Mouse (Mus musculus) forebrain, embryonic 14.5 days (tissue): Measurements from ENCODE around the gene Tdrd3. TPM values are rescaled to one million over a fixed set of nuclear protein-coding genes. Genes with fewer than 3 reads are reported as not detected.

Experiments
- ATAC-seq: fragments of 200-750 bp; cut with Nextera tagmentation; 2 replicates; pipeline ENCODE4 v1.8.0; 2017; ENCODE audit warnings: mild to moderate bottlenecking, moderate library complexity
- DNase-seq: peaks from one replicate; pipeline ENCODE4 v3.0.0-alpha.2; 2015; ENCODE audit warnings: low spot score
- H3K27ac ChIP-seq: fragments of 300-500 bp; sonication (generic); 2 replicates; pipeline ENCODE4 v1.5.1; 2014; ENCODE audit warnings: low read depth, mild to moderate bottlenecking, control low read depth, low read length, moderate library complexity
- H3K27me3 ChIP-seq: fragments of 300-500 bp; sonication (generic); replicated peaks from 2 replicates; pipeline ENCODE4 v1.6.1; 2014; ENCODE audit warnings: low read length, control low read depth, mixed read lengths; ENCODE audit not compliant: control insufficient read depth, insufficient read depth
- H3K36me3 ChIP-seq: fragments of 300-500 bp; sonication (generic); 2 replicates; pipeline ENCODE4 v1.6.1; 2014; ENCODE audit warnings: low read length, control low read depth; ENCODE audit not compliant: control insufficient read depth, insufficient read depth
- H3K4me1 ChIP-seq: fragments of 300-500 bp; sonication (generic); 2 replicates; pipeline ENCODE4 v1.6.1; 2014; ENCODE audit warnings: antibody characterized with exemption, low read length, control low read depth; ENCODE audit not compliant: control insufficient read depth, insufficient read depth
- H3K4me2 ChIP-seq: fragments of 300-500 bp; sonication (generic); 2 replicates; pipeline ENCODE4 v1.6.1; 2014; ENCODE audit warnings: mild to moderate bottlenecking, control low read depth, low read length
- H3K4me3 ChIP-seq: fragments of 300-500 bp; sonication (generic); 2 replicates; pipeline ENCODE4 v1.5.1; 2014; ENCODE audit warnings: low read depth, low read length, control low read depth
- H3K9ac ChIP-seq: fragments of 300-500 bp; sonication (generic); 2 replicates; pipeline ENCODE4 v1.6.1; 2014; ENCODE audit warnings: mild to moderate bottlenecking, low read length, control low read depth, moderate library complexity
- H3K9me3 ChIP-seq: fragments of 300-500 bp; sonication (generic); replicated peaks from 2 replicates; pipeline ENCODE4 v1.6.1; 2016; ENCODE audit warnings: low read length, control low read depth, mixed read lengths; ENCODE audit not compliant: control insufficient read depth
- WGBS: fragments of 180-500 bp; shearing (Covaris S2); extraction: QIAGEN DNeasy Blood & Tissue Kit; methylation state at CpG from one replicate; pipeline ENCODE4 v1.1.7; 2014; 5-methylcytosine and 5-hydroxymethylcytosine counted together
- polyA plus RNA-seq: library from polyadenylated mRNA; unstranded; fragments of >200 nt; fragmentation: Nextera tagmentation; extraction: Ambion mirVana; gene quantifications from 2 replicates; pipeline ENCODE4 v1.2.1, GENCODE M21; 2014

Tdrd3 gene
- polyA plus RNA-seq, 1 experiment from 2014 or later: 56.8 TPM

- H3K9ac ChIP-seq: no peak overlapping the region
- no peaks in the 10 kb centered on the region for H3K9me3 ChIP-seq
- DNase-seq (no peak), ATAC-seq (no peak)
- peaks cover 8% of the 10 kb centered on the region; the same call in 1 of the 2 replicates for H3K36me3 ChIP-seq
- H3K4me1 ChIP-seq: 0 out of 2 replicates have a peak, but pooled peaks cover 3% of the 10 kb centered on the region
- 39% methylated on average over 4 of the region's 4 CpGs for WGBS
- no peak overlapping the region for H3K4me2 ChIP-seq
- H3K4me3 ChIP-seq: no peak overlapping the region
- no peaks in the 10 kb centered on the region for H3K27me3 ChIP-seq
- H3K27ac ChIP-seq: no peak overlapping the region
Measured at GRCm38 (mm10) chr14:87517381-87517780, 100.9 kb downstream of the Tdrd3 start.

DNA sequence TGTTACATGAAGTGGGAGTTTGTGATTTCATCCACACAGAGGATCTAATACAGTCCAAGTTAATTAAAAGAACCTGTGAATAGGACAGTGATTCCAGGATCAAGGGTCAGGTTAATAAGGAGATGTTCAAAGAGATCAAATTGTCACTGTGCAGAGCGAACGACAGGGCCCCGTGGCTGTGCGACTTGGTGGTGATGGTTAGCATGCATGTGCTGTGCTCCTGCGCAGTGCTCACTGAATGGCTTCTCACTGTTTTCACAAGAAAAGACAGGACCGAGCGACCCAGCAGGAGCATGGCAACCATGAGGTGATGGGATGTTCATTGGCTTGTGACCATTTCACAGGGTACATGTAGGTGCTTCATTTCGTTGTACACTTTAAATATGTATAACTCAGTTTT, 115.4 kb downstream of the Tdrd3 start:
- Histone ChIP-seq H3K27me3 (no peaks in the 10 kb centered on the region), H3K9me3 (no peaks in the 10 kb centered on the region), H3K4me2 (no peak overlapping the region), H3K9ac (no peak overlapping the region), H3K4me3 (no peak overlapping the region), H3K36me3 (no peaks in the 10 kb centered on the region), H3K27ac (no peak overlapping the region), H3K4me1 (no peaks in the 10 kb centered on the region)
- no peak for ATAC-seq
- WGBS: 84% methylated on average over 8 of the region's 8 CpGs
- DNase-seq: no peak

DNA sequence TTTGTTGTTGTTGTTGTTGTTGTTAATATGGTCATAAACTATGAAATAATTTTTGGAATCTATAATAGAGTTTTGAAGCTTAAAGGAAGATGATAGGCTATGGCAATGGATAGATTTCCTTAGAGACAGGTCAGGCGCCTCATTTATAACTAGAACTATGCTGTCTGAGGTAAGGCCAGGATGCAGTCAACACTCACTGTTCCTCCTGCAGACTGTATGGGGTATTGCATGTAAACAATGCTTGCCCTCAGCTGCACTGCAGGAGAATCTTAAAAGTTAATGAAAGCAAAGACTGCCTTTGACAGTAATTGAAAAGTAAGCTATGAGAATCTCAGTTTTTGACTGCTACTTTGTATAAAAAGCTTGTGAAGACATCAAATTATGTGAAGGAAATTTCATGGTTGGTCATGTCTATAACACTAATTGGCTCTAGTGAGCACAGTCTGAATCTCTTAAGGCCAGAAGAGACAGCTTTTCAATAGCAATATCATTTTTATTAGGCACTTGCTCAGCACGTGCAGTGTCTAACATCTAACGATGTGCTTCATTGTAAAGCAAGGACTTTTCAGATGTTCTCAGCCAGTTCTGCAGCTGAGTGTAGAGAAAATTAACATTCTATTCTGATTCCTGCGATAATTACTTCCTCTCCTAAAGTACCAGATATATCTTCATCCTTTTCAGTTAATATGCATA, 120.8 kb downstream of the Tdrd3 start:
- H3K9me3 ChIP-seq: no peaks in the 10 kb centered on the region

GRCm38 (mm10) chr14:87549986-87550385, 133.5 kb downstream of the Tdrd3 start:
- no peaks in the 10 kb centered on the region for H3K27me3 ChIP-seq
- no peaks in the 10 kb centered on the region for H3K4me1 ChIP-seq
- DNase-seq (no peak), ATAC-seq (no peak)
- H3K27ac ChIP-seq: no peak overlapping the region
- H3K9me3 ChIP-seq: no peaks in the 10 kb centered on the region
- no peak overlapping the region for H3K4me2 ChIP-seq
- H3K9ac ChIP-seq: no peak overlapping the region
- WGBS: 97% methylated on average over 6 of the region's 6 CpGs
- no peak overlapping the region for H3K4me3 ChIP-seq
- H3K36me3 ChIP-seq: peaks cover 6% of the 10 kb centered on the region

More for the DNA sequence above, 120.8 kb downstream of the Tdrd3 start:
- H3K9ac ChIP-seq: no peak overlapping the region
- H3K27me3 ChIP-seq: no peaks in the 10 kb centered on the region
- H3K4me3 ChIP-seq: no peak overlapping the region
- no peaks in the 10 kb centered on the region for H3K4me1 ChIP-seq
- ATAC-seq: no peak
- no peak overlapping the region for H3K4me2 ChIP-seq
- 47% methylated on average over 4 of the region's 4 CpGs for WGBS
- DNase-seq: no peak
- peaks cover 6% of the 10 kb centered on the region; the same call in 1 of the 2 replicates for H3K36me3 ChIP-seq
- no peak overlapping the region for H3K27ac ChIP-seq

GRCm38 (mm10) chr14:87552211-87552610, 135.8 kb downstream of the Tdrd3 start:
- Histone ChIP-seq H3K4me2 (no peak overlapping the region), H3K4me3 (no peak overlapping the region), H3K9me3 (no peaks in the 10 kb centered on the region), H3K27me3 (no peaks in the 10 kb centered on the region), H3K4me1 (no peaks in the 10 kb centered on the region), H3K36me3 (no peaks in the 10 kb centered on the region), H3K9ac (no peak overlapping the region), H3K27ac (no peak overlapping the region)
- DNase-seq: no peak
- ATAC-seq: no peak
- WGBS: 77% methylated on average over 3 of the region's 3 CpGs

- Histone ChIP-seq H3K4me3 (no peak overlapping the region), H3K9ac (no peak overlapping the region), H3K27me3 (no peaks in the 10 kb centered on the region), H3K4me1 (peaks cover 13% of the 10 kb centered on the region), H3K4me2 (no peak overlapping the region), H3K9me3 (no peaks in the 10 kb centered on the region), H3K27ac (no peak overlapping the region), H3K36me3 (no peaks in the 10 kb centered on the region)
- no peak for DNase-seq
- no peak for ATAC-seq
- WGBS: 86% methylated on average over 9 of the region's 9 CpGs
Measured at GRCm38 (mm10) chr14:87563841-87564240, 147.4 kb downstream of the Tdrd3 start.

- Histone ChIP-seq H3K4me1 (peaks cover 13% of the 10 kb centered on the region), H3K27me3 (no peaks in the 10 kb centered on the region), H3K36me3 (no peaks in the 10 kb centered on the region), H3K9me3 (no peaks in the 10 kb centered on the region), H3K27ac (no peak overlapping the region), H3K9ac (no peak overlapping the region), H3K4me2 (no peak overlapping the region), H3K4me3 (no peak overlapping the region)
- DNase-seq (peak; percentile 13), ATAC-seq (0 out of 2 replicates have a peak, but pooled peaks have one; percentile 2)
- 28% methylated on average over 7 of the region's 7 CpGs for WGBS
Measured at GRCm38 (mm10) chr14:87566211-87566610, 149.8 kb downstream of the Tdrd3 start.

DNA sequence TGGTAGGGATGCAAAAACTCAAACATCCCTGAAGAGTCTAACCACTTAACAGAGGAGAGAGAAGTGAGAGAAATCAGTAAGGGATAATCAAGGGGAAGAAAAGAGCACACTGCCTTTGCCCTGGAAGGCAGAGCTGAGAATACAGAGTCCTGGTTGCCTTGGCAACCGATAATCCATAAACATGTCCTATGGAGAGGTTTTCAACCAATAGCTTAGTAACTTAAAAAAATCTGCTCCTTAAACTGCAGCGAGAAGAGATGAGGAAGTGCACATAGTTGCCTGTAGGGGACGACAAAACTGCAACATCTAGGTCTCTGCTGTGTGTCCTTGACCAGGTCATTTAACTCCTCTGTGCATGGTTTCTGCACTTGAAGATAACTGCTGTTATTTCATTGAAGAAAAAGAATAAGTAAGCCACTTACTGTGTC, 150.6 kb downstream of the Tdrd3 start:
- H3K27ac ChIP-seq: no peak overlapping the region
- DNase-seq (peak; percentile 57), ATAC-seq (peak; percentile 35)
- H3K36me3 ChIP-seq: no peaks in the 10 kb centered on the region
- no peaks in the 10 kb centered on the region for H3K27me3 ChIP-seq
- no peak overlapping the region for H3K4me2 ChIP-seq
- WGBS: 32% methylated on average over 3 of the region's 3 CpGs
- H3K9ac ChIP-seq: no peak overlapping the region
- H3K4me3 ChIP-seq: no peak overlapping the region
- H3K4me1 ChIP-seq: peaks cover 13% of the 10 kb centered on the region
- H3K9me3 ChIP-seq: no peaks in the 10 kb centered on the region

DNA sequence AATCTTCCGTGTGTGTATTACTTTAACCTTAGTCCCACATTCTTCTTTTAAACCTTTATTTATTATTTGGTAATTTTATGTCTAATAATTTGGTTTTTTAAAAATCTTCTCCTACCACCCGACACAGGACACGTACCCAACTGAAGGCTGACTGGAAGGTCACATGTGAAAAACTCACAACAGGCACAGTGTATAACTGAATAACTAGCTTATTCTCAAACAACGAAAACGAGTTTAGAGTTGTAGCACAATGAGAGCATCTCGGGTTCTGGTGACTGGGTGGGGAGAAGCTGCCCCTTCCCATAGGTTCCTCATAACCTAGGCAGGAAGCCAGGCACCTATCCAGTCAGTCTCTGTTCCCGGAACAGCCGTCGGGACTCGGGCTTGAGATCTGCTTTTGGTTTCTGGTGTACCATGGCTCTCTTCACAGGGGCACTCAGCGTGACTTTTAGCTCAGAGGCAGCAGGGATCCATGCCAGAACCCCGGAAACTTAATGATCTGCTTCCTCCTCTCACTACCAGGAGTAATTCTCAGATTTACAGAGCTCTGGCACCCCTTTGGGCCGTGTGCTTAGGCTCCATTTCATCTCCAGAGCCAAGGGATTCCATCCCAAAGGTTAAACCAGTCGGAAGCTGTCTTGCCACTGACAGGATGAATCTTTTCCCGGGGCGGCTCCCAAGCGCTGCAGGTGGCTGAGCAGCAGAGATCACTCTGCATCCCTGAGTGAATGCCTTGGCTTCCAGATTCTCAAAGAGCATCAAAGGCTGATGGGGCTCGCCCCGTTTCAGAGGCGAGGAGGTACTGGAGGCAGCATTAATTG, 151.4 kb downstream of the Tdrd3 start:
- peak overlapping the region; percentile 23 for H3K4me3 ChIP-seq
- no peak overlapping the region for H3K27ac ChIP-seq
- no peaks in the 10 kb centered on the region for H3K27me3 ChIP-seq
- 16% methylated on average over 20 of the region's 20 CpGs for WGBS
- peaks cover 13% of the 10 kb centered on the region for H3K4me1 ChIP-seq
- DNase-seq: peak; percentile 47
- peak overlapping the region; percentile 57 for H3K4me2 ChIP-seq
- ATAC-seq: peak; percentile 44; the same call in 1 of the 2 replicates
- no peaks in the 10 kb centered on the region for H3K9me3 ChIP-seq
- peak overlapping the region; percentile 45; the same call in 1 of the 2 replicates for H3K9ac ChIP-seq
- no peaks in the 10 kb centered on the region for H3K36me3 ChIP-seq
